10 mouse cellular contexts compared by ENCODE assay signal in genomic region chr2:36214425-36214824, GRCm38 (mm10). TPM values are rescaled to one million over a fixed set of nuclear protein-coding genes. Genes with fewer than 3 reads are reported as not detected.
A peak's percentile ranks its signal among the peaks of the same experiment; 100 is the strongest.
DNase-seq lines count a peak whose midpoint lies in the region; ATAC-seq and TF ChIP-seq lines count a peak whose summit lies in the region.
"Had no signal": no experiment of that assay in that cellular context is flagged by ENCODE, and none has a peak within 500 bp of the region (broad histone marks: within the 10 kb centered on the region; RNA-seq: fewer than 3 reads in every experiment).

No protein-coding gene starts in this region.

- DNase-seq in kidney, adult 18-20 months: no peak
- DNase-seq in adipocyte (ENCODE audit: low spot score): peak; percentile 64
- peak; percentile 78 for DNase-seq in heart, postnatal 0 days (ENCODE audit: low spot score)
- no peak for DNase-seq in urinary bladder, postnatal 36 days (ENCODE audit: low spot score in 2 of 2)
- no peak for DNase-seq in B cell, adult 2 months
- DNase-seq in left cerebral cortex, adult 9 months (ENCODE audit: low spot score in 2 of 2): no peak

- no peak for ATAC-seq in kidney, embryonic 14.5 days (ENCODE audit: low FRiP score, low TSS enrichment)
- no peak for ATAC-seq in heart, postnatal 0 days (ENCODE audit: insufficient read depth, low read depth)
- 0 out of 2 replicates have a peak, but pooled peaks have one; percentile 19 for ATAC-seq in megakaryocyte, adult 5-6 weeks (ENCODE audit: poor library complexity, severe bottlenecking)

- H3K4me2 ChIP-seq in kidney, embryonic 14.5 days (replicated peaks; ENCODE audit: low read depth, low read length): peak overlapping the region; percentile 22
- H3K4me2 ChIP-seq in heart, postnatal 0 days (ENCODE audit: low read depth, low read length): peak overlapping the region; percentile 42
- H3K4me2 ChIP-seq: embryonic facial prominence, embryonic 12.5 days; limb, embryonic 12.5 days had no signal

- H3K9ac ChIP-seq in kidney, embryonic 14.5 days (ENCODE audit: low read depth, low read length): peak overlapping the region; percentile 28; the same call in 1 of the 2 replicates
- no peak overlapping the region for H3K9ac ChIP-seq in heart, postnatal 0 days (replicated peaks; ENCODE audit: low read depth, low read length)
- H3K9ac ChIP-seq: embryonic facial prominence, embryonic 12.5 days; limb, embryonic 12.5 days had no signal

- peak; percentile 63 for TF ChIP-seq CTCF in heart, postnatal 0 days (IDR thresholded peaks at IDR 0.05; ENCODE audit: low read depth)

- peaks cover 12% of the 10 kb centered on the region for H3K27me3 ChIP-seq in kidney, embryonic 14.5 days (ENCODE audit: control insufficient read depth, insufficient read depth, low read length)
- no peaks in the 10 kb centered on the region for H3K27me3 ChIP-seq in heart, postnatal 0 days (ENCODE audit: control insufficient read depth, insufficient read depth, low read length)

- H3K4me1 ChIP-seq in kidney, embryonic 14.5 days (ENCODE audit: control insufficient read depth, insufficient read depth, low read length): peaks cover 23% of the 10 kb centered on the region
- peaks cover 47% of the 10 kb centered on the region for H3K4me1 ChIP-seq in heart, postnatal 0 days (ENCODE audit: control insufficient read depth, insufficient read depth)

- TF ChIP-seq EP300 in heart, postnatal 0 days (IDR thresholded peaks at IDR 0.05; ENCODE audit: low read depth): no peak

- WGBS in kidney, embryonic 14.5 days: 59% methylated on average over 5 of the region's 5 CpGs
- WGBS in heart, postnatal 0 days: 61% methylated on average over 5 of the region's 5 CpGs

- no peak overlapping the region for H3K27ac ChIP-seq in kidney, embryonic 14.5 days (ENCODE audit: low read depth, low read length)
- H3K27ac ChIP-seq in heart, postnatal 0 days (ENCODE audit: low read depth): 0 out of 2 replicates have a peak overlapping the region, but pooled peaks have one; percentile 75
- H3K27ac ChIP-seq: embryonic facial prominence, embryonic 12.5 days; limb, embryonic 12.5 days had no signal

- H3K36me3 ChIP-seq in kidney, embryonic 14.5 days (ENCODE audit: control insufficient read depth, insufficient read depth, low read length): no peaks in the 10 kb centered on the region
- no peaks in the 10 kb centered on the region for H3K36me3 ChIP-seq in heart, postnatal 0 days (replicated peaks; ENCODE audit: control insufficient read depth, insufficient read depth, low read length)
- H3K36me3 ChIP-seq: embryonic facial prominence, embryonic 12.5 days; limb, embryonic 12.5 days had no signal

- H3K4me3 ChIP-seq in kidney, embryonic 14.5 days (ENCODE audit: low read length): no peak overlapping the region
- no peak overlapping the region for H3K4me3 ChIP-seq in heart, postnatal 0 days (ENCODE audit: low read depth, low read length)
- H3K4me3 ChIP-seq: embryonic facial prominence, embryonic 12.5 days; limb, embryonic 12.5 days had no signal

- no peaks in the 10 kb centered on the region for H3K9me3 ChIP-seq in kidney, embryonic 14.5 days (ENCODE audit: control insufficient read depth, low read length)
- H3K9me3 ChIP-seq in heart, postnatal 0 days (replicated peaks; ENCODE audit: control insufficient read depth, low read length): no peaks in the 10 kb centered on the region
- H3K9me3 ChIP-seq: embryonic facial prominence, embryonic 12.5 days; limb, embryonic 12.5 days had no signal

RNA-seq across cellular contexts. Expression of gene Ptgs1, which starts 15.8 kb away (rescaled TPM):
- polyA plus RNA-seq in kidney, embryonic 14.5 days (2014; fragmentation: Nextera tagmentation; extraction: Ambion mirVana): 16.4 and 24.6 TPM in 2 replicates
- 49.7 and 55.9 TPM in 2 replicates for total RNA-seq in heart, postnatal 0 days (2014; rRNA removed; ENCODE audit: low replicate concordance)
- polyA plus RNA-seq in heart, postnatal 0 days (2015; fragmentation: Nextera tagmentation; extraction: Ambion mirVana): 21.6 and 21.9 TPM in 2 replicates
- total RNA-seq in megakaryocyte, adult 5-6 weeks (2015): 20.2 and 21.3 TPM in 2 replicates
- total RNA-seq in megakaryocyte, adult 5-6 weeks (2017): 18.9 and 32.4 TPM in 2 replicates

Comparison
In these comparisons a context has a peak if more than half of its experiments do, and no peak if none do; other contexts are left out.
1. DNase-seq: peak in adipocyte (single experiment) and heart, postnatal 0 days (single experiment); none in kidney, adult 18-20 months (single experiment), urinary bladder, postnatal 36 days (0 of 2), B cell, adult 2 months (0 of 2) and left cerebral cortex, adult 9 months (0 of 2).